Mouse (Mus musculus) stomach, adult 2 months (tissue): ENCODE data around the gene Evx2. TPM values are rescaled to one million over a fixed set of nuclear protein-coding genes. Genes with fewer than 3 reads are reported as not detected.

ENCODE experiments used
- polyA plus RNA-seq: library from polyadenylated mRNA; depleted of rRNA; stranded (reverse); fragments of >200 nt; gene quantifications from 2 replicates; pipeline ENCODE4 v1.2.3, GENCODE M21; 2012; rRNA removed

Gene Evx2
- not detected in 2 replicates for polyA plus RNA-seq

GRCm38 (mm10) chr2:74659507-74660005, at the start of gene Evx2:
Gene Evx2, minus strand, starts transcription at chr2:74659557.

GRCm38 (mm10) chr2:74704393-74704998, 45.1 kb upstream of the Evx2 start, which contains the start of gene Hoxd8:
Gene Hoxd8, plus strand, starts transcription at chr2:74704615.

DNA sequence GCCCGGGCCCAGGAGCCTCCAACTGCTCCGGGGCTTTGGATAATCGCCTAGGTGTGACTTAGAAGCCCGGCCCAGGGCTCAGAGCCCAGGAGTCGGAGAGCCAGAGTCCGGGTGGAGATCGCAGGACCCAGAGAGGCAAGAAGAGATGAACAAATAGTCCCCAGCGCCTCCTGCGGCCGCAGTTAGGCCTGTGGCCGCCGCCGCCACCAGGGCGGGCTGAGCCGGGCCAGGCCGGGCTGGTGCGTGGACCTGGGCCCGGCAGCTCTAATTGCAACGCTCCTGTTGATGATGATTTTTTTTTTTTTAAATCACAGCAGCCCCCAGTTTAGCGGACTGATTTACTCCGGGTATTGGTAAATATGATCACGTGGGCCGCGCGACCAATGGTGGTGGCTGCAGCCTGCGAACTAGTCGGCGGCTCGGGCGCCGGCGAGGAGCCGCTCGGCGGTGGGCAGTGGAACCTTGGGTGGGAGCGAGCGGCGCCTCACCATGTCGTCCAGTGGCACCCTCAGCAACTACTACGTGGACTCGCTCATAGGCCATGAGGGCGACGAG, 38.3 kb upstream of the Evx2 start, which contains the start of gene Hoxd9:
Hoxd9 (plus strand) TSS at position 161 of the 555 bp plus-strand sequence.

DNA sequence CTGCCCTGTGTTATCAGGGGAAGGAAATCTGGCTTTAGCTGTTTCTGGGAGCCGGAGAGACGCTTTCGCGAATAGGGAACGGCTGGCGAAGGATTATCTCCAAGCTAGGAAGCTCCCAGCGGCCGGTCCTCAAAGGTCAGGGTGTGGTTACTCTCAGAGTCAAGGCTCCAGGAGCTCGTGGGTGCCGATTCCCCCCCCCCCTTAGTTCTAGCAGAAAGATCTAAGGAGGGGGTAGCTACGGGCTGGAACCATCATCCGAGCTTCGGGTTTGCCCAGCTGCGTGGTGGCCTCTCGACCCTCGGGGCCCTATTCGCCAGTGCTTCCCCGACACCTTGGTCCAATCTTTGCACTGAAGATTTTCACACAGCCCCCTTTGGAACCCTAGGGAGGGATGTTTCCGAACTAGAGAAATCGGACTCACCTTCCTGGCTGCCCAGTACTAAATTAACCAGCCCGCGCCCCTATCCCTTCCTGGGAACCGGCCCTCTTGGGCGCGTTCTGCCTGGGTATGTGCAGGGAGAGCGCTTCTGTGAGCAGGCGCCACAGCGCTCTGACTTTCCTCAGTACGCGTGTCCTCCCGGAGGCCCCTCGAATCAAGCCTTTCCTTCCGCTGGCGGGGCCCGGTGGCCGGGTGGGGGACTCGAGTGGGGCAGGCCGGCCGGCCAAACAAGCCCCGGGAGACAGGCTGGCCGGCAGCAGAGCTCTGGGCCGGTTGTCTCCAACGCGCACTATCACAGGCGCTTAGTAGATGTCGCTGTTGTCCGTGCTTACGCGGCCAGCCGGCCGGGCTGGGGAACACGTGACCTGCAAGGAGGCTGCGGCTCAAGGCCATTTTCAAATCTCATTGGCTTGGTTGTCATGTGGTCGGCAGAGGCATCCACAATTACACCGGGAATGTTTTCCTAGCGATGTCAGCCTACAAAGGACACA, 31.9 kb upstream of the Evx2 start, which contains the start of gene Hoxd10:
Hoxd10 (plus strand) TSS at position 903 of the 930 bp plus-strand sequence.

DNA sequence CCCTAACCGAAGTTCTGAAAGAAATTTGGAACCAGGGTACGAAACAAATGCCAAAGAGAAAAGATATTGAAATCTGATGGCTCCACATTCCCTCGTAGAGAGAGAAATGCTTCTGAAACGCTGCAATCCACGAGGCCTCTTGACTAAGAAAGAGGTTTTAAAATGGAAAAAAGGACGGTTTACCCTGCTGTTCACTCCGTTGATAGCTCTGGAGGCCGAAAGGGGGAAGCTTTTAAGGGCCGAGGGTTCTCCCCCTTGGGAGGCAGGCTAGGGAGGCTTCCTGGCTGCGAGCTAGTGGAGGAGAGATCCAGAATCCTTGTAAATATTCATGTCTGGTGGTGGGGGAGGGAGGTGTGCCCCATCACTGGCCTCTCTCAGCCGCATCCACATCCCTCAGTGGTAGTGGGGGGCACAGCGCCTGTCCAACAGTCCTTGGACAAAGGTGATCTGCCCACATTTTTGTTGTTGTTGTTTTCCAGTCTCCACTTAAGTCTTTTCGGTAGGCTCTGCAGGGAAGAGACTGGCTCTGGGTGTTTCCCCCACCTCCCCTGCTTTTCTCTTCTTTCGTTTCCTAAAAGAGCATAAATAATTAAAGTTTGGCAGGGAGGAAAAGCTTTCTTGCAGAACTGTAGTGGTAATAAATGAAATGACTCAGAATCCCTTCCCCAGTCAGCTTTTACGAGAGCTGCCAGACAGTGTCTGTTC, 19.7 kb upstream of the Evx2 start, which contains the start of gene Hoxd11:
Hoxd11 (plus strand) TSS at position 667 of the 705 bp plus-strand sequence.

GRCm38 (mm10) chr2:74674881-74675665, 15.7 kb upstream of the Evx2 start, which contains the start of gene Hoxd12:
Gene Hoxd12, plus strand, starts transcription at chr2:74675013.

DNA sequence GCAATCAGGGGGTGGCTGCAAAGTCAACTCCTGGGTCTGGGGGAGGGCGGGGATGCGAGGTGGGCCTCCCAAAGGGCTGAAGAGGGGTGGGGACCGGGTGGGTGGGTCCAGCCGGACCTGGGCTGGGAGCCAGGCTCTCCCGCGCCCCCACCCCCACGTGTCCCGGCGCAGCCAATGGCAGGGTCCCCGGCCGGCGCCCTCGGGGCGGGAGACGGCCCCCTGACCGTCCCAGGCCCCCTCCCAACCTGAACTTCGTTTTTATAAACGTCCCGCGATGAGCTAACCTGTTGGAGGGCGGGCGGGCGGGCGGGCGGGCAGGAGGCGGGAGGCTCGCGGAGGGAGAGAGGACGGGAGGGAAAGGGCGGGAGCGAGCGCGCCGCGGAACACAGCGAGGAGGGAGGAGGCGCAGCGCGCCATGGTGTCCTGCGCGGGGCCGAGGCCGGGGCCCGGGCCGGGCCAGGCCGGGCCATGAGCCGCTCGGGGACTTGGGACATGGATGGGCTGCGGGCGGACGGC, 8.5 kb upstream of the Evx2 start, which contains the start of gene Hoxd13:
Hoxd13 (plus strand) TSS at position 469 of the 516 bp plus-strand sequence.

Other genes with a start within 250 kb of the Evx2 start
- gene Lnpk, start 80.1 kb downstream of the Evx2 start, polyA plus RNA-seq: 1.2 and 2.8 TPM in 2 replicates
- not detected in 2 replicates for gene Hoxd13, start 8.8 kb upstream of the Evx2 start, polyA plus RNA-seq
- not detected in 2 replicates for gene Hoxd12, start 15.5 kb upstream of the Evx2 start, polyA plus RNA-seq
- not detected in 2 replicates for gene Hoxd11, start 20.0 kb upstream of the Evx2 start, polyA plus RNA-seq
- not detected in 2 replicates for gene Hoxd10, start 32.4 kb upstream of the Evx2 start, polyA plus RNA-seq
- gene Hoxd9, start 38.2 kb upstream of the Evx2 start, polyA plus RNA-seq: 0.48 and 0.73 TPM in 2 replicates
- gene Hoxd8, start 45.1 kb upstream of the Evx2 start, polyA plus RNA-seq: 1.1 and 1.8 TPM in 2 replicates
- gene Hoxd3, start 52.4 kb upstream of the Evx2 start, polyA plus RNA-seq: 0.61 and 0.75 TPM in 2 replicates
- 2.4 and 3.5 TPM in 2 replicates for gene Hoxd4, start 52.4 kb upstream of the Evx2 start, polyA plus RNA-seq
- 0.24 and 0.62 TPM in 2 replicates for gene Gm28230, start 67.2 kb upstream of the Evx2 start, polyA plus RNA-seq
- gene Hoxd1, start 103.4 kb upstream of the Evx2 start, polyA plus RNA-seq: not detected in 2 replicates
- 27.2 and 76.7 TPM in 2 replicates for gene Mtx2, start 166.2 kb upstream of the Evx2 start, polyA plus RNA-seq